Mouse (Mus musculus) liver, embryonic 11.5 days (tissue): ENCODE measurements around the gene Vac14. TPM values are rescaled to one million over a fixed set of nuclear protein-coding genes. Genes with fewer than 3 reads are reported as not detected.
A peak's percentile ranks its signal among the peaks of the same experiment; 100 is the strongest.

Source experiments
- ATAC-seq: fragments of 200-750 bp; cut with Nextera tagmentation; replicated peaks from 2 replicates; pipeline ENCODE4 v1.8.0; 2017; ENCODE audit warnings: moderate number of reproducible peaks, mild to moderate bottlenecking, moderate TSS enrichment, moderate library complexity; ENCODE audit not compliant: low FRiP score
- DNase-seq: peaks from one replicate; pipeline ENCODE4 v3.0.0-alpha.2; 2017; ENCODE audit warnings: low spot score
- H3K27ac ChIP-seq: fragments of 300-500 bp; sonication (generic); 2 replicates; pipeline ENCODE4 v1.5.1; 2014; ENCODE audit warnings: mild to moderate bottlenecking, low read depth, low read length, control low read depth
- H3K27me3 ChIP-seq: fragments of 300-500 bp; sonication (generic); replicated peaks from 2 replicates; pipeline ENCODE4 v1.6.1; 2014; ENCODE audit warnings: low read length, mixed read lengths; ENCODE audit not compliant: control insufficient read depth, insufficient read depth
- H3K36me3 ChIP-seq: fragments of 300-500 bp; sonication (generic); 2 replicates; pipeline ENCODE4 v1.6.1; 2014; ENCODE audit warnings: mild to moderate bottlenecking, low read length, moderate library complexity, mixed read lengths; ENCODE audit not compliant: control insufficient read depth, insufficient read depth
- H3K4me1 ChIP-seq: fragments of 300-500 bp; sonication (generic); replicated peaks from 2 replicates; pipeline ENCODE4 v1.6.1; 2014; ENCODE audit warnings: low read length, mixed read lengths; ENCODE audit not compliant: control insufficient read depth, insufficient read depth
- H3K4me2 ChIP-seq: fragments of 300-500 bp; sonication (generic); 2 replicates; pipeline ENCODE4 v1.6.1; 2014; ENCODE audit warnings: mild to moderate bottlenecking, control low read depth, moderate library complexity
- H3K4me3 ChIP-seq: fragments of 300-500 bp; sonication (generic); 2 replicates; pipeline ENCODE4 v1.5.1; 2014; ENCODE audit warnings: low read depth, low read length, control low read depth
- H3K9ac ChIP-seq: fragments of 300-500 bp; sonication (generic); 2 replicates; pipeline ENCODE4 v1.6.1; 2014; ENCODE audit warnings: low read depth, low read length, control low read depth
- H3K9me3 ChIP-seq: fragments of 300-500 bp; sonication (generic); 2 replicates; pipeline ENCODE4 v1.6.1; 2016; ENCODE audit warnings: low read length, inconsistent platforms, mixed read lengths; ENCODE audit not compliant: control insufficient read depth
- WGBS: fragments of 180-500 bp; shearing (Covaris S2); extraction: QIAGEN DNeasy Blood & Tissue Kit; methylation state at CpG from one replicate; pipeline ENCODE4 v1.1.7; 2014; 5-methylcytosine and 5-hydroxymethylcytosine counted together
- polyA plus RNA-seq: library from polyadenylated mRNA; unstranded; fragments of >200 nt; fragmentation: Nextera tagmentation; extraction: Ambion mirVana; gene quantifications from 2 replicates; pipeline ENCODE4 v1.2.1, GENCODE M21; 2014

The Vac14 gene
- polyA plus RNA-seq, 1 experiment from 2014 or later, result 34.1 TPM

DNA sequence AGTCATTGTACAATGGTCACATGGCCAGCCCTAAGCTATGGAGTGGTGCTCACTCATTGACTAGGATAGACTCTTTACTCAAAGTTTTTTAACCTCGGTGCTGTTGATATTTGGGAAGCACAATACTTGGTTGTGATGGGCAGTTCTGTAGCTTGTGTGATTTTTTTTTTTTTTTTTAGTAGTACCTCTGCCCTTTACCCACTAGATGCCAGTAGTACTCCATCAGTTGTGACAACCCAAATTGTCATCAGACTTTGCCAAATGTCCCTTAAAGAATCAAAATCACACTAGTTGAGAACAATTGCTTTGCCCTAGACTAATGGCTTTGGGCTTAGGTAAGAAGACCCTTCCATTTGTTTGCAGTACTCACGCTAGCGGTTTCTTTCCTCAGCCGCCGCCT is 1.5 kb downstream of the Vac14 start:
- WGBS, result 84% methylated on average over 5 of the region's 5 CpGs
- no peak for ATAC-seq
- peak overlapping the region; percentile 75; the same call in 1 of the 2 replicates for H3K9ac ChIP-seq

DNA sequence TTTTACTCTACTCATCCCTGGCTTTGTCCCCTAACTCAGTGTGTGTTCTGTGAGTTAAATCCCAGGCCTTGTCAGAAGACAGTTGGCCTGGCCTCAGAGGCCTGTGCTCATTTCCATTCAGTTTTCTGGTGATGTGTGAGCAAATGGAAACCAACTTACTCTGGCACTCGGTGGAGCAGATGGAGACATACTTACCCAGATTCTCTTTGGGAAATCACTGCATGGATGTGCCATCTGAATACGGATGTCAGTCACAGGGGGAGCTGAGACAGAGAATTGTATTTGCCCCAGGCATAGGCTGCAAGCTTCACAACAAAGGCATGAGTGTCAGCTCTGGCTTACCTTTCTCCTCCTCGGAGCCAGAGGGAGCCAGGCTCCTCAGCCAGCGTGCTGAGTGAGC is 8.0 kb downstream of the Vac14 start:
- Histone ChIP-seq H3K9me3 (no peaks in the 10 kb centered on the region), H3K4me1 (no peaks in the 10 kb centered on the region), H3K4me3 (no peak overlapping the region), H3K9ac (no peak overlapping the region), H3K27me3 (no peaks in the 10 kb centered on the region), H3K27ac (no peak overlapping the region), H3K36me3 (no peaks in the 10 kb centered on the region), H3K4me2 (no peak overlapping the region)
- WGBS, result 86% methylated on average over 4 of the region's 4 CpGs
- ATAC-seq (no peak), DNase-seq (no peak)

More for the DNA sequence above, 1.5 kb downstream of the Vac14 start:
- H3K27me3 ChIP-seq, result peaks cover 4% of the 10 kb centered on the region; the same call in 1 of the 2 replicates
- no peak for DNase-seq
- H3K9me3 ChIP-seq, result no peaks in the 10 kb centered on the region
- H3K4me3 ChIP-seq, result peak overlapping the region; percentile 85
- no peak overlapping the region for H3K27ac ChIP-seq
- peaks cover 15% of the 10 kb centered on the region for H3K4me1 ChIP-seq
- no peaks in the 10 kb centered on the region for H3K36me3 ChIP-seq
- H3K4me2 ChIP-seq, result peak overlapping the region; percentile 93

DNA sequence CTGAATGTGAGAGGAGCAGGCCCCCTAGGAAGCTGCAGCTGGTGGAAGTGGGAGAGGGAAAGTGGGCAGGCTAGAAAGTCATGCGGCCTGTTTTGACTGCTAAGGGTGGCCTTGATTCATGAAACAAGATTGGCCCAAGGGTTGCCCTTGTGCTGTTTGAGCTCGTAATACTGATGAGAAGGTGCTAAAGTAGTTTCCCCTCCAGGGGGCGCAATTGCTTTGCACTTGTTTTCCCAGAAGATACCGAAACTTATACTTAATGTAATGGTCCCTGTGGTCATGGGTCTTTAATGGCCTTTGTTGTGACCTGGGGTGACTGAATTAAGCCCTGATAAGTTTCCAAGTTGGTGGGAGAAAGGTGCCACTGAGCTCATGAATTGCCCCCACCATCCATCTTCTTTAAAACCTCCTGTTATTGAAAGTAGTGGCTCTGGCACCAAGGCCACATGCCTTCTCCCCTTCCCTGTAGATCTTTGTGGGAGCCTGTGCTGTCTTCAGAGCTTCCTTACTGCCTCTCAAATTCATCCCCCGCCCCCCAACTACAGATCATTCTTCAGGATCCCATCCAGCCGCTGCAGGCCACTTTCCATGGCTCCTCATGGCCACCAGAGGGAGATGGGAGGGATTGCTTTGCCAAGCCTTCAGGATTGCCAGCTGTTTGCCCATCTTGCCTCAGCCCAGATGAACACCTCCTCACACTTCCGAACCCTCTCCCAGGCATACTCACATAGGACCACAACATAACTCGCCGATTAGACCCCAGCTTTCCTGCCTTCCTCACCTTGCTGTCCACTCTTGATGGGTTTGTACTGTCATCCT is 11.1 kb downstream of the Vac14 start:
- peaks cover 5% of the 10 kb centered on the region; the same call in 1 of the 2 replicates for H3K36me3 ChIP-seq
- no peak overlapping the region for H3K9ac ChIP-seq
- no peak for DNase-seq
- H3K4me3 ChIP-seq, result no peak overlapping the region
- H3K4me1 ChIP-seq, result no peaks in the 10 kb centered on the region
- H3K4me2 ChIP-seq, result no peak overlapping the region
- H3K27me3 ChIP-seq, result no peaks in the 10 kb centered on the region
- H3K27ac ChIP-seq, result no peak overlapping the region
- 73% methylated on average over 9 of the region's 9 CpGs for WGBS
- no peak for ATAC-seq
- no peaks in the 10 kb centered on the region for H3K9me3 ChIP-seq

DNA sequence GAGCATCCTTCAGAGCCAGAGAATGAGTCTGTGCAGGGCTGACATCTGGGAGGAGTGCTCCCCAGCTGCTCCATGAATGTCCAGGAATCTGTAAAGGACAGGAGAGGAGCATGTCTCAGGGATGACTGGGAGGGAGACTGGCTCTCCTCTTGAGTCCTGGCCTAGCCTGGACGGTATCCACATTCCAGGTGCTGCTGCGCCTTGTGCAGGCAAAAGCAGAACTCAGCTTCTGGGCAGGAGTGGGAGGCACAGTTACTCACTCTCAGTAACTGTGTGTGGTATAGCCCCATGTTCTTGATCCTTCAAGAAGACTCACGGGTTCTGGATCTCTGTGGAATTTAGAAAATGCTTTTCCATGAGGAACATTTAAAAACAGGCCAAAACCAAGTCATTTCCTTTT is 11.7 kb downstream of the Vac14 start:
- Histone ChIP-seq H3K36me3 (peaks cover 5% of the 10 kb centered on the region; the same call in 1 of the 2 replicates), H3K27ac (no peak overlapping the region), H3K4me3 (no peak overlapping the region), H3K4me2 (no peak overlapping the region), H3K27me3 (no peaks in the 10 kb centered on the region), H3K9me3 (no peaks in the 10 kb centered on the region), H3K9ac (no peak overlapping the region), H3K4me1 (no peaks in the 10 kb centered on the region)
- WGBS, result 91% methylated on average over 3 of the region's 3 CpGs
- ATAC-seq (no peak), DNase-seq (no peak)

DNA sequence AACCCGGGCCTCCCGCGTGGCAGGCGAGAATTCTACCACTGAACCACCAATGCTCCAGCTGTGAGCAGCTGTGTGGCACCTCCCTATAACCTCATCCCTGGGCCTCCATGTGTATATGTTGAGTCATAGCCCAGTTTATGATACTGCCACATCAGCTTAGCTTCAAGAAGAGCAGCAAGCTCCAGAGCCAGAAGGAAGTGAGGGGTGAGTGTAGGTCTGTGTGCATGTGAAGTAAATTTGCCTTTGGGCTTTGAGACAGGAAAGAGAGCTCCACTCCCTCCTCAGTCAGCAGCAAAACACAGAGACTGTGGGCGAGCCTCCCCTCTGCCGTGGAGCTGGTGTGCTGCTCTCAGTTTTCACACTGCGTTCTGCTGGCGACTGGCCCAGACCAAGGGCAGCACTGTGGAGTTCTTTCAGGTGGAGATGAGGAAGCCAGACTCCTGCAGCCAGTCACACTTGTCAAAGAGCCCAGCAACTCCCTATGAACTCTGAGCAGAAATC is 12.2 kb downstream of the Vac14 start:
- DNase-seq (no peak), ATAC-seq (no peak)
- H3K27ac ChIP-seq, result no peak overlapping the region
- H3K4me2 ChIP-seq, result no peak overlapping the region
- H3K27me3 ChIP-seq, result no peaks in the 10 kb centered on the region
- no peak overlapping the region for H3K4me3 ChIP-seq
- H3K36me3 ChIP-seq, result peaks cover 7% of the 10 kb centered on the region; the same call in 1 of the 2 replicates
- H3K9ac ChIP-seq, result no peak overlapping the region
- H3K9me3 ChIP-seq, result no peaks in the 10 kb centered on the region
- 89% methylated on average over 8 of the region's 8 CpGs for WGBS
- no peaks in the 10 kb centered on the region for H3K4me1 ChIP-seq

DNA sequence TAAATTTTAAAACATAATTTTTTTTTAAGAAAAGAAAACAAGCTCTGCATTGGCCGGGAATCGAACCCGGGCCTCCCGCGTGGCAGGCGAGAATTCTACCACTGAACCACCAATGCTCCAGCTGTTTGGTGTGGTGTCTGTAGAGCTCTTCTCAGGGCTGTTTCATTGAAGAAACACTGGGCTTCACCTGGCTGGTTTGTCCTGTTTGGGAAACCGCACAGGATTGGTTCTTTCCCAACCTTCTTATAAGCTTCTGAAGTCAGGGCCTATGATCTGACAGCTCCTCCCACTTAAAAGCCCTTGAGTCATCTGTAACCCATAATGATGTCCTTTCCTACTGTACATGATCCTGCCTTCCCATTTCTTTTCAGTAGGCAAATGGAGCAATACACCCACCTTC is 12.8 kb downstream of the Vac14 start:
- Histone ChIP-seq H3K27ac (no peak overlapping the region), H3K27me3 (no peaks in the 10 kb centered on the region), H3K9ac (no peak overlapping the region), H3K36me3 (peaks cover 8% of the 10 kb centered on the region), H3K4me1 (no peaks in the 10 kb centered on the region), H3K9me3 (no peaks in the 10 kb centered on the region), H3K4me3 (no peak overlapping the region), H3K4me2 (no peak overlapping the region)
- no peak for ATAC-seq
- DNase-seq, result no peak
- 94% methylated on average over 7 of the region's 7 CpGs for WGBS

DNA sequence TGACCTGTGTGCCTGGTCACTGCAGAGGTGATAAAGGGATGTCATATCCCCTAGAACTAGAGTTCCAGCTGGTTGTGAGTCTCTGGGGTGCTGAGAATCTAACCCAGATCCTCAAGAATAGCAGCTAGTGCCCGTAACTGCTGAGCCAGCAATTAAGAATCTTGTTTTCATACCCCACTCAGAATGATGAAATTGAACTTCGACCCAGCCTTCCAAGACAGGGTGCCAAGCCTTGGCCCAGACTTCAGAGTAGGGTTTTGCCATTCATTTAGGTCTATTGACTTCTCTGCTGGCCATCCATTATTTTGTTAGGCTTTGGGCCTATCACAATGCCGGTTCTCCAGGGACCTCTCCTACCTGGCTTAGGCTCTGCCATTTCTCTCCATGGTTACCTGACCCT is 15.4 kb downstream of the Vac14 start:
- no peak overlapping the region for H3K4me3 ChIP-seq
- H3K27ac ChIP-seq, result no peak overlapping the region
- WGBS, result 88% methylated on average over 3 of the region's 3 CpGs
- no peaks in the 10 kb centered on the region for H3K4me1 ChIP-seq
- peaks cover 19% of the 10 kb centered on the region for H3K36me3 ChIP-seq
- H3K27me3 ChIP-seq, result no peaks in the 10 kb centered on the region
- no peak overlapping the region for H3K4me2 ChIP-seq
- ATAC-seq, result no peak
- DNase-seq, result no peak
- no peak overlapping the region for H3K9ac ChIP-seq
- H3K9me3 ChIP-seq, result no peaks in the 10 kb centered on the region

DNA sequence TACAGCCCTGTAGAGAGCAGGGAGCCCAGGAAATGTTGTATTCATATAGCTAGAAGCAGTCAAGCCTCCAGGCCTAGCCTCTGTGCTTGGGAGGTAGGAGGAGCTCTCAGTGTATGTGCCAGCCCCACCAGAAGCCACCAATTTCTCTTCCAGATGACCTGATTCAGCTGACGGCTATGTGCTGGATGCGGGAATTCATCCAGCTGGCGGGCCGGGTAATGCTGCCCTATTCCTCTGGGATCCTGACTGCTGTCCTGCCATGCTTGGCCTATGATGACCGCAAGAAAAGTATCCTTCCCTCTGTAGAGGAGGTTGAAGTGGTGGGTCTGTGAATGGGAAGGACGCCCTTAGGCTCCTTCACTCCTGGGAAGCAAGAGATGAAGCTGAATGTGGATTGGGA is 17.8 kb downstream of the Vac14 start:
- Histone ChIP-seq H3K4me2 (no peak overlapping the region), H3K9me3 (no peaks in the 10 kb centered on the region), H3K4me3 (no peak overlapping the region), H3K27me3 (no peaks in the 10 kb centered on the region), H3K36me3 (peaks cover 21% of the 10 kb centered on the region), H3K4me1 (no peaks in the 10 kb centered on the region), H3K9ac (no peak overlapping the region), H3K27ac (no peak overlapping the region)
- DNase-seq, result no peak
- no peak for ATAC-seq
- 88% methylated on average over 6 of the region's 6 CpGs for WGBS

DNA sequence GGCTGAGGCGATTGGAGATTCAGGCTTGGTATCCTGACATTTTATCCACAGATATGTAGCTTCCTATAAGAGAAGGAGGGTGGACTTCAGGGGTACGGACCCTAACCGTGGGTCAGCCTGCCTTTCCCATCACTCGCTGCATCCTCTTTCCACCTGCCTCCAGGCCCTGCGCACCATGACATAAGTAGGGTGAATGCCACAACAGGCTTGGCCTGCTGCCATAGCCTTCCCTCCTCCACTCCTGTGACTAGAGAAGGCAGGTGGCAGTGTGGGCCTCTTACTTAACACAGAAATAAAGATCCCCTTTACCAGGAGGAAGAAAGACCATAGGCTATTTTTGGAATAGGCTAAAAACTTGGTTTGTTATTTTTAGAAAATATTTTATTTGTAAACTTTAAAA is 23.9 kb downstream of the Vac14 start:
- no peak for ATAC-seq
- no peaks in the 10 kb centered on the region for H3K27me3 ChIP-seq
- 92% methylated on average over 5 of the region's 5 CpGs for WGBS
- H3K4me3 ChIP-seq, result no peak overlapping the region
- DNase-seq, result no peak
- peaks cover 18% of the 10 kb centered on the region for H3K36me3 ChIP-seq
- H3K4me2 ChIP-seq, result no peak overlapping the region
- no peak overlapping the region for H3K27ac ChIP-seq
- H3K9me3 ChIP-seq, result no peaks in the 10 kb centered on the region
- no peak overlapping the region for H3K9ac ChIP-seq
- H3K4me1 ChIP-seq, result no peaks in the 10 kb centered on the region
